Comparison of ENCODE assay signal across 23 mouse cellular contexts in the genomic region with DNA sequence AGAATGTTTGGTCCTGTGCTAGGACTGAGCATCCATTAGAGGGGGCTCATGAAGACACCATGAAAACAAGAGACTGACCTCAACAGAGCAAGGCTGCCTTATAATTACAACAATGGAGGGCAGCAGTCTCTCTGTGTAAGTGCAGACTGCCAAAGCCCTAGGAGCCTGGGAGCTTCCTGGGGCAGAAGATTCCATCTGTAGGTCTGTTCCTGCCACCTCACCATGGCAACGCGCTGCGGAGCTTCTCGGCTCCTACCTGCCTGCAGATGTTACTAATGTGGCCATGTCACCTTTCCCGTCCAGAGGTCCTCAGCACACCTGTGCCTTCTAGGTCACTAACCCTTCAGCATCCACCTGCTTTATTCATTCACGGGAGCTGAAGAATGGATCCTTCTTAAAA. TPM values are rescaled to one million over a fixed set of nuclear protein-coding genes. Genes with fewer than 3 reads are reported as not detected.
DNase-seq lines count a peak whose midpoint lies in the region; TF ChIP-seq lines count a peak whose summit lies in the region.
"Had no signal": no experiment of that assay in that cellular context is flagged by ENCODE, and none has a peak within 500 bp of the region (broad histone marks: within the 10 kb centered on the region; RNA-seq: fewer than 3 reads in every experiment).

No protein-coding gene starts in this region.

- intact Hi-C loops in gastrocnemius, postnatal 36 days (cut with DNase I): no loop called here

- 98% methylated on average over 6 of the region's 6 CpGs for WGBS in thymus, adult 2 months

- DNase-seq in cerebellum, adult 11 months: peak; percentile 12
- DNase-seq in cerebellum, postnatal 4 days (ENCODE audit: low spot score in 2 of 2): no peak
- peak; percentile 26 for DNase-seq in cerebellum, adult 11-12 months
- peak; percentile 26 to 42 for DNase-seq in cerebellum, postnatal 10 days
- DNase-seq in thymus, adult 2 months: no peak
- DNase-seq in embryo, embryonic 11 days: no peak
- DNase-seq in gastrocnemius, postnatal 36 days: no peak
- DNase-seq: adrenal gland, postnatal 10 days; adrenal gland, postnatal 36 days; B cell, adult 2 months; gastrocnemius, postnatal 25 days; heart, adult 2 months; heart, postnatal 14 days; heart, postnatal 4 days; kidney, adult 18-20 months had no signal

- no peaks in the 10 kb centered on the region for H3K4me1 ChIP-seq in thymus, adult 2 months (replicated peaks; ENCODE audit: control insufficient read depth, insufficient read depth, low read length)

- H3K27me3 ChIP-seq in thymus, adult 2 months (ENCODE audit: control insufficient read depth, insufficient read depth, low read length): no peaks in the 10 kb centered on the region
- H3K27me3 ChIP-seq: CH12.LX; heart, embryonic 13.5 days; Patski had no signal

- H3K36me3 ChIP-seq in thymus, adult 2 months (ENCODE audit: control insufficient read depth, insufficient read depth, low read length): no peaks in the 10 kb centered on the region
- H3K36me3 ChIP-seq: forebrain, embryonic 10.5 days; heart, embryonic 10.5 days; heart, embryonic 13.5 days had no signal

- TF ChIP-seq POLR2A in thymus, adult 2 months (IDR thresholded peaks at IDR 0.05; ENCODE audit: control insufficient read depth, extremely low read depth, insufficient read depth, low read length, poor library complexity): no peak

- TF ChIP-seq CTCF in thymus, adult 2 months (IDR thresholded peaks at IDR 0.05; ENCODE audit: borderline replicate concordance, control insufficient read depth, extremely low read depth, insufficient read depth, low read length, poor library complexity): no peak

- no peak overlapping the region for H3K4me3 ChIP-seq in thymus, adult 2 months (ENCODE audit: control insufficient read depth, insufficient read depth, low read length)
- H3K4me3 ChIP-seq: forebrain, embryonic 10.5 days; forebrain, embryonic 13.5 days; heart, adult 2 months; heart, embryonic 10.5 days; heart, embryonic 13.5 days had no signal

- no peak overlapping the region for H3K27ac ChIP-seq in thymus, adult 2 months (ENCODE audit: control insufficient read depth, insufficient read depth, low read length)
- H3K27ac ChIP-seq: forebrain, embryonic 10.5 days; forebrain, embryonic 13.5 days; heart, adult 2 months; heart, embryonic 10.5 days; heart, embryonic 13.5 days; hindbrain, embryonic 14.5 days; hindbrain, postnatal 0 days had no signal

RNA-seq across cellular contexts. Expression of a gene that starts 52.4 kb away (rescaled TPM):
- 39.2 and 39.4 TPM in 2 replicates for polyA plus RNA-seq in thymus, adult 2 months (2012; rRNA removed)
- total RNA-seq in gastrocnemius, postnatal 36 days (2021): 10 to 100 TPM; 22.8 to 23.2 TPM

RNA-seq across cellular contexts. Expression of a gene that starts 54.5 kb away (rescaled TPM):
- polyA plus RNA-seq in thymus, adult 2 months (2012; rRNA removed): 2.9 and 4.5 TPM in 2 replicates
- total RNA-seq in gastrocnemius, postnatal 36 days (2021): 10 to 100 TPM; 18.3 to 18.9 TPM

Comparison
In these comparisons a context has a peak if more than half of its experiments do, and no peak if none do; other contexts are left out.
1. DNase-seq: peak in cerebellum, adult 11 months (single experiment), cerebellum, adult 11-12 months (single experiment) and cerebellum, postnatal 10 days (2 of 2); none in cerebellum, postnatal 4 days (0 of 2), thymus, adult 2 months (single experiment), embryo, embryonic 11 days (single experiment) and gastrocnemius, postnatal 36 days (0 of 2).